Mouse (Mus musculus): Measurements from ENCODE around the gene Sdccag8. TPM values are rescaled to one million over a fixed set of nuclear protein-coding genes. Genes with fewer than 3 reads are reported as not detected.
"Not testable (repeated sequence)": the region's sequence is repeated elsewhere in the genome, so short reads cannot be mapped to it uniquely, and the experiment has no call there.

The Sdccag8 gene
- polyA plus RNA-seq, 1 experiment from 2014 or later, result 11.6 TPM

DNA sequence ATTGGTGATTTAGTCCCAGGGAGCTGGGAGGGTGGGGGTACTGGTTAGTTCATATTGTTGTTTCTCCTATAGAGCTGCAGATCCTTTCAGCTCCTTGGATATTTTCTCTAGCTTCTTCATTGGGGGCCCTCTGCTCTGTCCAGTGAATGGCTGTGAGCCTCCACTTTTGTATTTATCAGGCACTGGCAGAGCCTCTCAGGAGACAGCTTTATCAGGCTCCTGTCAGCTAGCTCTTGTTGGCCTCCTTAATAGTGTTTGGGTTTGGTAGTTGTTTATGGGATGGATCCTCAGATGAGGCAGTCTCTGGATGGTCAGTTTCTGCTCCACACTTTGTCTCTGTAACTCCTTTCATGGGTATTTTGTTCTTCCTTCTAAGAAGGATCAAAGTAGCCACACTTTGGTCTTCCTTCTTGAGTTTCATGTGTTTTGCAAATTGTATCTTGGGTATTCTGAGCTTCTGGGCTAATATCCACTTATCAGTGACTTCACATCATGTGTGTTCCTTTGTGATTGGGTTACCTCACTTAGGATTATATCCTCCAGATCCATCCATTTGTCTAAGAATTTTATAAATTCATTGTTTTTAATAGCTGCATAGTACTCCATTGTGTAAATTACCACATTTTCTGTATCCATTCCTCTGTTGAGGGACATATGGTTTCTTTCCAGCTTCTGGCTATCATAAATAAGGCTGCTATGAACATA lies 127.0 kb downstream of the Sdccag8 start:
- H3K9me3 ChIP-seq (replicated peaks); H3K4me1 ChIP-seq; DNase-seq (ENCODE audit: low spot score); H3K36me3 ChIP-seq; H3K4me3 ChIP-seq; H3K27ac ChIP-seq; H3K27me3 ChIP-seq (ENCODE audit: low read depth, poor library complexity, severe bottlenecking): not testable (repeated sequence)

- no peak for DNase-seq (ENCODE audit: low spot score)
- Histone ChIP-seq H3K4me1 (no peaks in the 10 kb centered on the region), H3K9me3 (replicated peaks) (no peaks in the 10 kb centered on the region), H3K36me3 (no peaks in the 10 kb centered on the region), H3K27me3 (ENCODE audit: low read depth, poor library complexity, severe bottlenecking) (no peaks in the 10 kb centered on the region), H3K27ac (no peak overlapping the region), H3K4me3 (no peak overlapping the region)
- 90% methylated on average over 5 of the region's 5 CpGs for WGBS
Observed at GRCm38 (mm10) chr1:176943126-176943525, 128.7 kb downstream of the Sdccag8 start.

GRCm38 (mm10) chr1:176943987-176944386 lies 129.5 kb downstream of the Sdccag8 start:
- no peaks in the 10 kb centered on the region for H3K9me3 ChIP-seq (replicated peaks)

DNA sequence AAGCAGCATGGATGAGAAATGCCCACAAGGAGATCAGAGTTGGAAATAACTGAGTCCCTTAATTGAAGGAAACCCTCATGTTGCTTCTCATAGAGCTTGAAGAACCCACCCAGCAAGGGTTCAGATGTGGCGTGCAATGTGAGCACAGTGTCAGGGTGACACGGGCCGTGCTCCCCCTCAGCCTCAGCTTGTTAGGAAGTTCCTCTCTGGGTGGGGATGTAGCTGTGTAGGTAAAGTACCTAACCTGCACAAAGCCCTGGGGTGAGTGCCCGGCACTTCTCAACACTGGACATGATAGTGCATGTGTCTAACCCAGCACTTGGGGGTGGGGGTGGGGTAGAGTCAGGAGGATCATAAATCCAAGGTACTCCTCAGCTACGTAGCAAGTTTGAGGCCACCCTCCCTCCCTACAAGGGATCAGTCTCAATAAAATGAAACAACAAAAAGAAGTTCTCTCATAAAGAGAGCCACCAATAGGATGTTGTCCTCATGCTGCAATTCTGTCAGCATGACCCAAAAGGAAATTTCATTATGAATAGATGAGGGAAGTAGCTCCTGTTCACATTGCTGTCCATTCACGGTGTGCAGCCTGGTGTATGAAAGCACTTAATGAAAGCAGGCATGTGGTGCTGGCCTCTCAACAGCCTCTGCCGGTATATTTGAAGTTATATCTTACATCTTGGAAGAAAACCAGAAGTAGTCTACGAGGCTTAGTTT lies 130.2 kb downstream of the Sdccag8 start:
- Histone ChIP-seq H3K36me3 (no peaks in the 10 kb centered on the region), H3K27me3 (ENCODE audit: low read depth, poor library complexity, severe bottlenecking) (no peaks in the 10 kb centered on the region), H3K4me3 (no peak overlapping the region), H3K4me1 (no peaks in the 10 kb centered on the region), H3K27ac (no peak overlapping the region), H3K9me3 (replicated peaks) (no peaks in the 10 kb centered on the region)
- DNase-seq (ENCODE audit: low spot score), result no peak
- WGBS, result 80% methylated on average over 8 of the region's 8 CpGs

More at GRCm38 (mm10) chr1:176943987-176944386, 129.5 kb downstream of the Sdccag8 start:
- Histone ChIP-seq H3K4me1 (no peaks in the 10 kb centered on the region), H3K27ac (no peak overlapping the region), H3K27me3 (ENCODE audit: low read depth, poor library complexity, severe bottlenecking) (no peaks in the 10 kb centered on the region), H3K4me3 (no peak overlapping the region), H3K36me3 (no peaks in the 10 kb centered on the region)
- DNase-seq (ENCODE audit: low spot score), result no peak
- 86% methylated on average over 5 of the region's 5 CpGs for WGBS

DNA sequence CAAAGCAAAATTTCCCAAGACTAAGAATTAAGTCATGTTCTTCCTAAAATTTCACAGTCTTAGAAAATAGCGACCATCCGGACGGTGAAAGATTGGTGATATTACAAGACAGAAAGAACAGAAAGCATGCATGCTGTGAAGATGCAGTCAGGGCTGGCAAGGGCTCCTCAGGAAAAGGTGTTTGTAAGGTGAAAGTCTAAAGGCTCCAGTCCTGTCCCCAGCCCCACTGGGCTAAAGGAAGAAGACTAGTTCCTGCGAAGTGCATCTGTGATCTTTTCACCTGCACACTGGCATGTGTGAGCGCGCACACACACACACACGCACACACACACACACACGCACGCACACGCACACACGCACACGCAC lies 130.7 kb downstream of the Sdccag8 start:
- WGBS, result 89% methylated on average over 12 of the region's 12 CpGs
- no peak for DNase-seq (ENCODE audit: low spot score)
- no peaks in the 10 kb centered on the region for H3K4me1 ChIP-seq
- H3K9me3 ChIP-seq (replicated peaks), result no peaks in the 10 kb centered on the region
- no peak overlapping the region for H3K27ac ChIP-seq
- no peak overlapping the region for H3K4me3 ChIP-seq
- no peaks in the 10 kb centered on the region for H3K27me3 ChIP-seq (ENCODE audit: low read depth, poor library complexity, severe bottlenecking)
- H3K36me3 ChIP-seq, result no peaks in the 10 kb centered on the region

- no peaks in the 10 kb centered on the region for H3K4me1 ChIP-seq
- H3K4me3 ChIP-seq, result no peak overlapping the region
- H3K9me3 ChIP-seq (replicated peaks), result no peaks in the 10 kb centered on the region
- no peak overlapping the region for H3K27ac ChIP-seq
- no peaks in the 10 kb centered on the region for H3K27me3 ChIP-seq (ENCODE audit: low read depth, poor library complexity, severe bottlenecking)
- DNase-seq (ENCODE audit: low spot score), result no peak
- 85% methylated on average over 11 of the region's 11 CpGs for WGBS
- H3K36me3 ChIP-seq, result no peaks in the 10 kb centered on the region
Observed at GRCm38 (mm10) chr1:176946031-176946795, 131.8 kb downstream of the Sdccag8 start.

DNA sequence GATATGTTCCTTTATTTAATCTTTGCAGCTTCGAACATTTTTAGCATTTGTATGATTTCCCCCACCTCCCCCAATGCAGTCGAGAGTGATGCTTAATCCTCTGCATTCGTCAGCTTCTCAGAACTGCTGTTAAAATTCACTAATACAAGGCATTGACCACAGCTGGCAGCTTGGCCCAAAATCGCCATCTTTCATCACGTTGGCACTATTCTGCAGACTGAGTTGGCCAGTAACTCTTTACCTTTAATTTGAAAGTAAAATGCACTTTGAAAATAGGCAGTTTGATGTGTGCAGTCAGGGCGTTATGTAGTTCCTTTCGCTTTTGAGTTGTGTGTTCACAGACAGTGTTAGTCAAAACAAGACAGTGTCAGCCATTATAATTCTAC lies 132.3 kb downstream of the Sdccag8 start:
- Histone ChIP-seq H3K27me3 (ENCODE audit: low read depth, poor library complexity, severe bottlenecking) (no peaks in the 10 kb centered on the region), H3K36me3 (no peaks in the 10 kb centered on the region), H3K9me3 (replicated peaks) (no peaks in the 10 kb centered on the region), H3K4me1 (no peaks in the 10 kb centered on the region), H3K27ac (no peak overlapping the region), H3K4me3 (no peak overlapping the region)
- 83% methylated on average over 7 of the region's 7 CpGs for WGBS
- no peak for DNase-seq (ENCODE audit: low spot score)

- DNase-seq (ENCODE audit: low spot score), result no peak
- 82% methylated on average over 6 of the region's 6 CpGs for WGBS
- Histone ChIP-seq H3K9me3 (replicated peaks) (no peaks in the 10 kb centered on the region), H3K27me3 (ENCODE audit: low read depth, poor library complexity, severe bottlenecking) (no peaks in the 10 kb centered on the region), H3K36me3 (no peaks in the 10 kb centered on the region), H3K27ac (no peak overlapping the region), H3K4me1 (no peaks in the 10 kb centered on the region), H3K4me3 (no peak overlapping the region)
Observed at GRCm38 (mm10) chr1:176948861-176949260, 134.4 kb downstream of the Sdccag8 start.

DNA sequence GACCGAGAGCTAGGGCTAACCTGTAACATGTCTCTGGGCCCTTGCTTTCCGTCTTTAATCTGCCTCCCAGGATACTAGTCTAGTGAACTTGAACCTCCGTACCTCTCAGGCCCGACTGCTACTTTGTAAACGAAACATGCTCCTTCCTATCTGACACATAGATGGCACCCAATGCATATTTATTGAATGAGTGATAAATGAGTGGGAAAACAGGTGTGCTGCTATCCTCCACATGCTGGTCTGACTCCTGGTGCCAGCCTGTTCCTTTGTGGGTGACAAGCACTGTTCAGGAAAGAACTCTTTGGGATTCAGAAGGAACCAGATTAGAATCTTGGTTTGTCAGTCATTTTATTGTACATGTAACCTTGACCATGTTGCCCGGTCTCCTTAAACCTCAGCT lies 134.9 kb downstream of the Sdccag8 start:
- H3K9me3 ChIP-seq (replicated peaks), result no peaks in the 10 kb centered on the region
- no peak overlapping the region for H3K27ac ChIP-seq
- no peak for DNase-seq (ENCODE audit: low spot score)
- H3K36me3 ChIP-seq, result no peaks in the 10 kb centered on the region
- no peak overlapping the region for H3K4me3 ChIP-seq
- 92% methylated on average over 6 of the region's 6 CpGs for WGBS
- H3K4me1 ChIP-seq, result no peaks in the 10 kb centered on the region
- H3K27me3 ChIP-seq (ENCODE audit: low read depth, poor library complexity, severe bottlenecking), result no peaks in the 10 kb centered on the region

- WGBS, result 92% methylated on average over 6 of the region's 6 CpGs
- Histone ChIP-seq H3K27ac (no peak overlapping the region), H3K4me3 (no peak overlapping the region), H3K27me3 (ENCODE audit: low read depth, poor library complexity, severe bottlenecking) (no peaks in the 10 kb centered on the region), H3K36me3 (no peaks in the 10 kb centered on the region), H3K4me1 (no peaks in the 10 kb centered on the region), H3K9me3 (replicated peaks) (no peaks in the 10 kb centered on the region)
- DNase-seq (ENCODE audit: low spot score), result no peak
Observed at GRCm38 (mm10) chr1:176950061-176950460, 135.6 kb downstream of the Sdccag8 start.

DNA sequence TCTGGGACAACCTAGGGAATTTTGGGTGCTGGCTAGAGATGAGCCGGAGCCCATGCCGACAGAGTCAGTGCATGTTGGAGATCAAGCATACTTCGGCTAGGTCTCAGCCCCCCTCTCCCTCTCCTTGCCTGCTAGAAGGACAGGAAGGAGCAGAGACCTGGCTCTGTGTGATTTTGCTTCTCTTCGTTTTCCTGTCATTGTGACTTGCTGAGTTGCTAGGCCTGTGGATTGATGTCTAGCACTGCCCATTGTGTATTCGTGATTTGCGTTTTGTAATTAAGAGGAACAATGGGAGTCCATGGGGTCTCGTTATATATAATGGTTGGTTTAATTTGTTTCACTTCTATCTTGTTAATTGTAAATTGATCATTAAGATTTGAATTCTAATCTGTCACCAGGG lies 137.4 kb downstream of the Sdccag8 start:
- H3K27me3 ChIP-seq (ENCODE audit: low read depth, poor library complexity, severe bottlenecking), result no peaks in the 10 kb centered on the region
- H3K4me3 ChIP-seq, result no peak overlapping the region
- no peaks in the 10 kb centered on the region for H3K9me3 ChIP-seq (replicated peaks)
- 0 out of 2 replicates have a peak, but pooled peaks cover 4% of the 10 kb centered on the region for H3K36me3 ChIP-seq
- H3K4me1 ChIP-seq, result no peaks in the 10 kb centered on the region
- 68% methylated on average over 7 of the region's 7 CpGs for WGBS
- no peak overlapping the region for H3K27ac ChIP-seq
- no peak for DNase-seq (ENCODE audit: low spot score)

DNA sequence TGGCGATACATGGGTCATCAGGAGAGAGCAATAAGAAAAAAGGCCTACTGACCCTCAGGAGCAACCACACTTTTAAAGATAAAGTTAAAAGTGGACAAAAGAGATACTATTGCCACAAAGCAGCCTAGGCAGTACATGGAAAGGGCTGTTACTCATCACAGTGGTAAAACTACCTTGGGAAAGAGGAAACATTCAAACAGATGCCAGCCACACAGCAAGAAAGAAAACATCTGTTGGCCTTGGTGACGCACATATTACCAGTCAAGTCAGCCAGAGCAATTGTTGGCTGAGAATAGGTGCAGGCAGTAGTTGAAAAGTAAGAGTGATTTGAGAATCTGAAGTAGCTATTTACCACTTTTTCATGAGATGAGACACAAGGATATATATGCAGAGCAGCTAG lies 143.9 kb downstream of the Sdccag8 start:
- Histone ChIP-seq H3K4me1 (no peaks in the 10 kb centered on the region), H3K27me3 (ENCODE audit: low read depth, poor library complexity, severe bottlenecking) (no peaks in the 10 kb centered on the region), H3K27ac (no peak overlapping the region), H3K9me3 (replicated peaks) (no peaks in the 10 kb centered on the region), H3K4me3 (no peak overlapping the region), H3K36me3 (0 out of 2 replicates have a peak, but pooled peaks cover 4% of the 10 kb centered on the region)
- 92% methylated on average over 2 of the region's 2 CpGs for WGBS
- DNase-seq (ENCODE audit: low spot score), result no peak

DNA sequence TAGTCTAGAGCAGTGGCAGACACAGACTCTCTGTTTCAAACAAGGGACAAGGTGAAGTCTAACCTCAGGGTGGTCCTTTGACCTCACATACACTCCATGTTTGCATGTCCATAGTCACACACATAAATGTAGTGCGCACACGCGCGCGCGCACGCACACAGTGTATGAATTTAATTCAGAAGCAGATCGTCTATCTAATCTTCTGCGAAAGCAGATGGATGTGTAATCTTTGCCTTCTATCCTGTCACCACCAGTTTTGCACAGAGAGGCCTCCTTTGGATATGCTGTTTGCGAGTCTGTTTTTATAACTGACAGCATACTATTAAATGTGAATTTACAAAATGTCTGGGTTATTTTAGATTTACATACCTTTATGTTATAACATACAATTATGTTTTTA lies 147.3 kb downstream of the Sdccag8 start:
- H3K36me3 ChIP-seq, result no peaks in the 10 kb centered on the region
- no peaks in the 10 kb centered on the region for H3K27me3 ChIP-seq (ENCODE audit: low read depth, poor library complexity, severe bottlenecking)
- H3K4me3 ChIP-seq, result no peak overlapping the region
- WGBS, result 97% methylated on average over 10 of the region's 10 CpGs
- H3K4me1 ChIP-seq, result no peaks in the 10 kb centered on the region
- DNase-seq (ENCODE audit: low spot score), result no peak
- H3K9me3 ChIP-seq (replicated peaks), result no peaks in the 10 kb centered on the region
- no peak overlapping the region for H3K27ac ChIP-seq
